Comparison of ENCODE assay signal across 22 mouse cellular contexts in the genomic region with DNA sequence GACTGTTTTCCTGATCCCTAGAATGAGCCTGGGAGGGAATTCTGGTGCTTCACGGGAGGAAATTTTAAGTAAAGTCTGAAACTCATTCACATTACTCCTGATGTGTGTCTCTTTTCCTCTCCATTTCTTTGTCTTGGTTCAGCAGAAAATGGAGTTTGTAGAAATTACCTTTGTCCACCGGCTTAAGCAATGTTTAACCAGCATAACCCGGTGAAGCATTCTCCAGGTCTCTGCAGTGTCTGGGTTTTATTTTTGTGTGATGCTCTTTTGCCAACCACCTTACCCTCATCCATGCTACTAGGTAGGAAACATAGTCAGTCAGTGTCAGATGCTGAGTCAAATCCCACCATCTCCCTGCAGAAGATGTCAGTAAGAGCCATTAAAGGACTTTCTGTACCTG.
"Had no signal": no experiment of that assay in that cellular context is flagged by ENCODE, and none has a peak within 500 bp of the region (broad histone marks: within the 10 kb centered on the region; RNA-seq: fewer than 3 reads in every experiment).

No protein-coding gene starts in this region.

- H3K27me3 ChIP-seq: heart, embryonic 13.5 days; heart, embryonic 15.5 days; hindbrain, embryonic 13.5 days; hindbrain, embryonic 15.5 days; limb, embryonic 13.5 days; limb, embryonic 15.5 days; liver, embryonic 12.5 days had no signal

- H3K4me2 ChIP-seq: heart, embryonic 11.5 days; heart, embryonic 13.5 days; heart, embryonic 15.5 days; hindbrain, embryonic 13.5 days; hindbrain, embryonic 15.5 days; limb, embryonic 13.5 days; limb, embryonic 15.5 days; liver, embryonic 12.5 days had no signal

- ATAC-seq: forebrain, postnatal 0 days; hindbrain, postnatal 0 days; intestine, embryonic 16.5 days; liver, embryonic 12.5 days had no signal

- H3K4me3 ChIP-seq: heart, embryonic 13.5 days; heart, embryonic 15.5 days; hindbrain, embryonic 13.5 days; hindbrain, embryonic 15.5 days; limb, embryonic 13.5 days; limb, embryonic 15.5 days; liver, embryonic 12.5 days had no signal

- H3K36me3 ChIP-seq: heart, embryonic 13.5 days; heart, embryonic 15.5 days; hindbrain, embryonic 13.5 days; hindbrain, embryonic 15.5 days; limb, embryonic 13.5 days; limb, embryonic 15.5 days; liver, embryonic 12.5 days had no signal

- H3K9ac ChIP-seq: forebrain, postnatal 0 days; heart, embryonic 13.5 days; heart, embryonic 15.5 days; hindbrain, embryonic 13.5 days; hindbrain, embryonic 15.5 days; limb, embryonic 13.5 days; limb, embryonic 15.5 days; liver, embryonic 12.5 days; liver, embryonic 14.5 days had no signal

- H3K4me1 ChIP-seq: heart, embryonic 15.5 days; hindbrain, embryonic 13.5 days; hindbrain, embryonic 15.5 days; limb, embryonic 13.5 days; limb, embryonic 15.5 days; liver, embryonic 12.5 days had no signal

- H3K9me3 ChIP-seq: heart, embryonic 13.5 days; heart, embryonic 15.5 days; hindbrain, embryonic 13.5 days; hindbrain, embryonic 15.5 days; limb, embryonic 13.5 days; limb, embryonic 15.5 days; liver, embryonic 12.5 days had no signal

- DNase-seq: forebrain, postnatal 0 days; gastrocnemius, postnatal 14 days; gastrocnemius, postnatal 36 days; heart, adult 18-20 months; heart, postnatal 14 days; heart, postnatal 36 days; kidney, adult 18-20 months; kidney, postnatal 14 days; left cerebral cortex, postnatal 4 days; lung, adult 18-20 months had no signal

- H3K27ac ChIP-seq: heart, embryonic 13.5 days; heart, embryonic 15.5 days; hindbrain, embryonic 13.5 days; hindbrain, embryonic 15.5 days; hindbrain, postnatal 0 days; kidney, postnatal 0 days; limb, embryonic 13.5 days; limb, embryonic 15.5 days; liver, embryonic 12.5 days; liver, embryonic 14.5 days had no signal
